Mouse (Mus musculus) urinary bladder, postnatal 4 days (tissue): ENCODE results near the gene Gm17469.
"Not testable (repeated sequence)": the region's sequence is repeated elsewhere in the genome, so short reads cannot be mapped to it uniquely, and the experiment has no call there.

ENCODE experiments used
- DNase-seq, 2 experiments: peaks; one replicate each; pipeline ENCODE4 v3.0.0; 2021 to 2022; ENCODE audit warnings: low spot score in 2 of 2

Gm17469 gene

DNA sequence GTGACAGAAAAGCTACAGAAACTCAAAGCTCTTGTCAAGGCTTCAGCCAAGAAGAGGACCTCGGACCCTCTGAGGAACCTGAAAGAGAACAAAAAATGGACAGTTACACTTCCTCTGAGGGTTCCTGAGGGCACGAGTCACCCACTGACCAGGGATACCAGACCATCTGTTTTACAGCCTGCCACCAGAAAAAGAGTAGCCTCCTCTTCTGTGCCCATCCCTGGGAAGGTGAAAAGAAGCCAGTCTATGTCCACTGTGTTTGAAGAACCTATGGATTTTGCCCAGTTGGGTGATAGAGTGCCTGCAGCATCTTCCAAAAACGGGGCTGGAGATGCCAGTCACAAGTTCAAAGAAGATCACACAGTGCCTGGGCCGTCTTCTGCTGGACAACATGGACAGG is at the start of gene Gm17469:
Gm17469 (plus strand) TSS at position 301 of the 400 bp plus-strand sequence.
- DNase-seq = not testable (repeated sequence)
